Mouse (Mus musculus): ENCODE data around the gene Vdac1.

- no peak for TF ChIP-seq CTCF (IDR thresholded peaks at IDR 0.05; ENCODE audit: borderline replicate concordance, extremely low read depth, insufficient read depth, insufficient read length)
- no peak for TF ChIP-seq POLR2A (IDR thresholded peaks at IDR 0.05; ENCODE audit: borderline replicate concordance, extremely low read depth, insufficient read depth, insufficient read length, poor library complexity, severe bottlenecking)
Observed at GRCm38 (mm10) chr11:52320529-52320928, 40.1 kb upstream of the Vdac1 start.
